Mouse (Mus musculus) left cerebral cortex, postnatal 10 days (tissue): ENCODE measurements around the gene Intu. TPM values are rescaled to one million over a fixed set of nuclear protein-coding genes. Genes with fewer than 3 reads are reported as not detected.

Experiments used
- DNase-seq, 2 experiments: peaks; one replicate each; pipeline ENCODE4 v3.0.0; 2021 to 2022; ENCODE audit warnings: low spot score in 2 of 2, mixed read lengths in 1 of 2; ENCODE audit errors: extremely low spot score in 1 of 2
- intact Hi-C: fragments of 180-260 bp; cut with DNase I; formaldehyde crosslinking; loops from one replicate; pipeline ENCODE4 v1.15.1; 2025
- total RNA-seq, 2 experiments: library from RNA; stranded (reverse); gene quantifications; 2 replicates each; pipeline ENCODE4 v1.2.3; 2021

Intu gene
- total RNA-seq, 2 experiments from 2014 or later = 5.2 to 5.9 TPM

GRCm38 (mm10) chr3:40666861-40667719, 136.0 kb downstream of the Intu start:
- intact Hi-C loops = no loop called here
- no peak for DNase-seq

- intact Hi-C loops = no loop called here
Measured at GRCm38 (mm10) chr3:40668889-40669288, 137.8 kb downstream of the Intu start.

GRCm38 (mm10) chr3:40669395-40669794, 138.3 kb downstream of the Intu start:
- no peak for DNase-seq
- intact Hi-C loops = no loop called here

More at GRCm38 (mm10) chr3:40668889-40669288, 137.8 kb downstream of the Intu start:
- DNase-seq = no peak

- DNase-seq = no peak
Measured at GRCm38 (mm10) chr3:40673515-40673914, 142.4 kb downstream of the Intu start.

GRCm38 (mm10) chr3:40674873-40675405, 143.9 kb downstream of the Intu start:
- DNase-seq = no peak
- intact Hi-C loops = no loop called here

More at GRCm38 (mm10) chr3:40673515-40673914, 142.4 kb downstream of the Intu start:
- intact Hi-C loops = no loop called here

- intact Hi-C loops = no loop called here
- no peak for DNase-seq
Measured at GRCm38 (mm10) chr3:40678856-40679255, 147.8 kb downstream of the Intu start.

GRCm38 (mm10) chr3:40682404-40682803, 151.3 kb downstream of the Intu start:
- intact Hi-C loops = no loop called here
- no peak for DNase-seq

GRCm38 (mm10) chr3:40683171-40683570, 152.1 kb downstream of the Intu start:
- DNase-seq = no peak
- intact Hi-C loops = no loop called here

- intact Hi-C loops = no loop called here
Measured at GRCm38 (mm10) chr3:40685855-40686515, 154.9 kb downstream of the Intu start.

GRCm38 (mm10) chr3:40686836-40687235, 155.8 kb downstream of the Intu start:
- DNase-seq = no peak
- intact Hi-C loops = no loop called here

More at GRCm38 (mm10) chr3:40685855-40686515, 154.9 kb downstream of the Intu start:
- peak in 1 of 2 experiments; percentile 63 for DNase-seq

- DNase-seq = no peak
- intact Hi-C loops = no loop called here
Measured at GRCm38 (mm10) chr3:40687588-40687987, 156.5 kb downstream of the Intu start.

- no peak for DNase-seq
- intact Hi-C loops = no loop called here
Measured at GRCm38 (mm10) chr3:40691566-40691965, 160.5 kb downstream of the Intu start.

GRCm38 (mm10) chr3:40693435-40693834, 162.3 kb downstream of the Intu start:
- intact Hi-C loops = no loop called here
- DNase-seq = no peak

- intact Hi-C loops = no loop called here
- peak in 1 of 2 experiments; percentile 27 for DNase-seq
Measured at GRCm38 (mm10) chr3:40693960-40694359, 162.9 kb downstream of the Intu start.

GRCm38 (mm10) chr3:40694438-40694837, 163.4 kb downstream of the Intu start:
- peak in 1 of 2 experiments; percentile 56 for DNase-seq
- intact Hi-C loops = no loop called here

- intact Hi-C loops = no loop called here
- DNase-seq = no peak
Measured at GRCm38 (mm10) chr3:40695162-40695561, 164.1 kb downstream of the Intu start.

- intact Hi-C loops = no loop called here
- DNase-seq = no peak
Measured at GRCm38 (mm10) chr3:40698834-40699233, 167.7 kb downstream of the Intu start.

- DNase-seq = no peak
- intact Hi-C loops = no loop called here
Measured at GRCm38 (mm10) chr3:40704816-40705430, 173.8 kb downstream of the Intu start.

- DNase-seq = no peak
- intact Hi-C loops = no loop called here
Measured at GRCm38 (mm10) chr3:40708655-40709054, 177.6 kb downstream of the Intu start, which contains the start of gene Slc25a31. TSS of gene Slc25a31 (plus strand) at chr3:40708855.
